Mouse (Mus musculus) T-helper 17 cell (primary cell): Measurements from ENCODE around the gene Pip5k1c.

Experiments used
- in situ Hi-C, 2 experiments: fragments of 300-600 bp; cut with MboI, MseI; formaldehyde crosslinking; loops; 1 replicate in 1 of 2; 2 replicates in 1 of 2; pipeline ENCODE4 v1.15.1; 2025; ENCODE audit warnings: high pct_unique_total_duplicates in 2 of 2

The Pip5k1c gene

GRCm38 (mm10) chr10:81292554-81293333, at the start of gene Pip5k1c:
Gene Pip5k1c (plus strand): TSS chr10:81292963.
- in situ Hi-C loops: loop anchor here in 1 of 2 experiments (5.0 kb wide), 1 partner anchor 255 kb away; the partner anchor contains the start of gene Gna11

GRCm38 (mm10) chr10:81244146-81244545, 48.6 kb upstream of the Pip5k1c start:
- in situ Hi-C loops: no loop called here

GRCm38 (mm10) chr10:81244595-81244994, 48.2 kb upstream of the Pip5k1c start:
- in situ Hi-C loops: no loop called here

- in situ Hi-C loops: loop anchor here in 1 of 2 experiments (5.0 kb wide), 1 partner anchor 38 kb away; no protein-coding TSS in a partner anchor
Measured at GRCm38 (mm10) chr10:81245166-81245565, 47.6 kb upstream of the Pip5k1c start.

- in situ Hi-C loops: loop anchor here in 1 of 2 experiments (5.0 kb wide), 1 partner anchor 41 kb away; no protein-coding TSS in a partner anchor
Measured at GRCm38 (mm10) chr10:81247804-81248203, 45.0 kb upstream of the Pip5k1c start.

- in situ Hi-C loops: loop anchor here in 1 of 2 experiments (5.0 kb wide), 1 partner anchor 42 kb away; no protein-coding TSS in a partner anchor
Measured at GRCm38 (mm10) chr10:81249442-81249841, 43.3 kb upstream of the Pip5k1c start.

GRCm38 (mm10) chr10:81252424-81253419, 40.0 kb upstream of the Pip5k1c start, which contains the start of gene Matk:
Gene Matk (plus strand): TSS chr10:81252935.
- in situ Hi-C loops: no loop called here

GRCm38 (mm10) chr10:81254886-81255285, 37.9 kb upstream of the Pip5k1c start:
- in situ Hi-C loops: no loop called here

GRCm38 (mm10) chr10:81257158-81258039, 35.4 kb upstream of the Pip5k1c start:
- in situ Hi-C loops: no loop called here

GRCm38 (mm10) chr10:81259225-81259884, 33.4 kb upstream of the Pip5k1c start:
- in situ Hi-C loops: no loop called here

- in situ Hi-C loops: no loop called here
Measured at GRCm38 (mm10) chr10:81261025-81261424, 31.7 kb upstream of the Pip5k1c start.

GRCm38 (mm10) chr10:81265540-81265939, 27.2 kb upstream of the Pip5k1c start:
- in situ Hi-C loops: no loop called here

- in situ Hi-C loops: no loop called here
Measured at GRCm38 (mm10) chr10:81266211-81267105, 26.3 kb upstream of the Pip5k1c start, which contains the start of the genes Mrpl54 and Apba3. Gene Mrpl54 (minus strand): TSS chr10:81266934. Gene Apba3 (plus strand): TSS chr10:81266960.

- in situ Hi-C loops: no loop called here
Measured at GRCm38 (mm10) chr10:81268056-81268455, 24.7 kb upstream of the Pip5k1c start.

GRCm38 (mm10) chr10:81268643-81269412, 23.9 kb upstream of the Pip5k1c start:
- in situ Hi-C loops: no loop called here

GRCm38 (mm10) chr10:81272356-81272755, 20.4 kb upstream of the Pip5k1c start:
- in situ Hi-C loops: no loop called here

GRCm38 (mm10) chr10:81273842-81274241, 18.9 kb upstream of the Pip5k1c start:
- in situ Hi-C loops: no loop called here

- in situ Hi-C loops: no loop called here
Measured at GRCm38 (mm10) chr10:81277676-81278075, 15.1 kb upstream of the Pip5k1c start.
